Mouse (Mus musculus): ENCODE measurements around the gene Hist1h2bm. TPM values are rescaled to one million over a fixed set of nuclear protein-coding genes. Genes with fewer than 3 reads are reported as not detected.
"Not testable (repeated sequence)": the region's sequence is repeated elsewhere in the genome, so short reads cannot be mapped to it uniquely, and the experiment has no call there.

The Hist1h2bm gene
- polyA plus RNA-seq, 1 experiment from 2014 or later, result 6.8 TPM

GRCm38 (mm10) chr13:21722993-21723836 is 1.4 kb downstream of the Hist1h2bm start:
- no peaks in the 10 kb centered on the region for H3K36me3 ChIP-seq (ENCODE audit: control insufficient read depth, insufficient read depth, low read length)
- ATAC-seq (ENCODE audit: low FRiP score, low TSS enrichment), result no peak
- H3K4me1 ChIP-seq (ENCODE audit: control insufficient read depth, insufficient read depth, low read length), result peaks cover 15% of the 10 kb centered on the region; the same call in 1 of the 2 replicates
- no peaks in the 10 kb centered on the region for H3K9me3 ChIP-seq (ENCODE audit: control insufficient read depth, low read length)
- H3K4me2 ChIP-seq (replicated peaks; ENCODE audit: low read depth, low read length), result peak overlapping the region; percentile 36
- H3K4me3 ChIP-seq (ENCODE audit: low read length), result no peak overlapping the region
- peak overlapping the region; percentile 57; the same call in 1 of the 2 replicates for H3K27ac ChIP-seq (ENCODE audit: low read depth, low read length)
- H3K27me3 ChIP-seq (ENCODE audit: control insufficient read depth, insufficient read depth, low read length), result no peaks in the 10 kb centered on the region
- peak overlapping the region; percentile 66; the same call in 1 of the 2 replicates for H3K9ac ChIP-seq (ENCODE audit: low read depth, low read length)
- 27% methylated on average over 5 of the region's 5 CpGs for WGBS

GRCm38 (mm10) chr13:21727948-21728572 is 6.2 kb downstream of the Hist1h2bm start:
- Histone ChIP-seq H3K27ac (ENCODE audit: low read depth, low read length) (no peak overlapping the region), H3K4me3 (ENCODE audit: low read length) (no peak overlapping the region), H3K9ac (ENCODE audit: low read depth, low read length) (no peak overlapping the region), H3K4me1 (ENCODE audit: control insufficient read depth, insufficient read depth, low read length) (0 out of 2 replicates have a peak, but pooled peaks cover 2% of the 10 kb centered on the region), H3K27me3 (ENCODE audit: control insufficient read depth, insufficient read depth, low read length) (no peaks in the 10 kb centered on the region), H3K9me3 (ENCODE audit: control insufficient read depth, low read length) (no peaks in the 10 kb centered on the region), H3K36me3 (ENCODE audit: control insufficient read depth, insufficient read depth, low read length) (no peaks in the 10 kb centered on the region), H3K4me2 (replicated peaks; ENCODE audit: low read depth, low read length) (no peak overlapping the region)
- WGBS, result 32% methylated on average over 9 of the region's 11 CpGs
- no peak for ATAC-seq (ENCODE audit: low FRiP score, low TSS enrichment)

GRCm38 (mm10) chr13:21729544-21729943 is 7.7 kb downstream of the Hist1h2bm start:
- WGBS, result 39% methylated on average over 1 of the region's 1 CpGs
- H3K27me3 ChIP-seq (ENCODE audit: control insufficient read depth, insufficient read depth, low read length), result no peaks in the 10 kb centered on the region
- H3K4me2 ChIP-seq (replicated peaks; ENCODE audit: low read depth, low read length), result no peak overlapping the region
- no peak for ATAC-seq (ENCODE audit: low FRiP score, low TSS enrichment)
- H3K4me3 ChIP-seq (ENCODE audit: low read length), result no peak overlapping the region
- H3K27ac ChIP-seq (ENCODE audit: low read depth, low read length), result no peak overlapping the region
- 0 out of 2 replicates have a peak, but pooled peaks cover 2% of the 10 kb centered on the region for H3K4me1 ChIP-seq (ENCODE audit: control insufficient read depth, insufficient read depth, low read length)
- H3K36me3 ChIP-seq (ENCODE audit: control insufficient read depth, insufficient read depth, low read length), result no peaks in the 10 kb centered on the region
- H3K9ac ChIP-seq (ENCODE audit: low read depth, low read length), result no peak overlapping the region
- no peaks in the 10 kb centered on the region for H3K9me3 ChIP-seq (ENCODE audit: control insufficient read depth, low read length)

GRCm38 (mm10) chr13:21733466-21733865 is 11.6 kb downstream of the Hist1h2bm start:
- no peak overlapping the region for H3K4me3 ChIP-seq (ENCODE audit: low read length)
- 64% methylated on average over 5 of the region's 5 CpGs for WGBS
- no peak overlapping the region for H3K4me2 ChIP-seq (replicated peaks; ENCODE audit: low read depth, low read length)
- peak overlapping the region; percentile 91 for H3K27ac ChIP-seq (ENCODE audit: low read depth, low read length)
- peak; percentile 38 for ATAC-seq (ENCODE audit: low FRiP score, low TSS enrichment)
- no peaks in the 10 kb centered on the region for H3K4me1 ChIP-seq (ENCODE audit: control insufficient read depth, insufficient read depth, low read length)
- no peak overlapping the region for H3K9ac ChIP-seq (ENCODE audit: low read depth, low read length)
- no peaks in the 10 kb centered on the region for H3K9me3 ChIP-seq (ENCODE audit: control insufficient read depth, low read length)
- H3K36me3 ChIP-seq (ENCODE audit: control insufficient read depth, insufficient read depth, low read length), result no peaks in the 10 kb centered on the region
- no peaks in the 10 kb centered on the region for H3K27me3 ChIP-seq (ENCODE audit: control insufficient read depth, insufficient read depth, low read length)

GRCm38 (mm10) chr13:21734010-21734905 is 12.4 kb downstream of the Hist1h2bm start:
- peak overlapping the region; percentile 91 for H3K27ac ChIP-seq (ENCODE audit: low read depth, low read length)
- H3K36me3 ChIP-seq (ENCODE audit: control insufficient read depth, insufficient read depth, low read length), result no peaks in the 10 kb centered on the region
- no peaks in the 10 kb centered on the region for H3K4me1 ChIP-seq (ENCODE audit: control insufficient read depth, insufficient read depth, low read length)
- H3K4me3 ChIP-seq (ENCODE audit: low read length), result peak overlapping the region; percentile 58
- H3K27me3 ChIP-seq (ENCODE audit: control insufficient read depth, insufficient read depth, low read length), result no peaks in the 10 kb centered on the region
- peak; percentile 81 for ATAC-seq (ENCODE audit: low FRiP score, low TSS enrichment)
- H3K9ac ChIP-seq (ENCODE audit: low read depth, low read length), result peak overlapping the region; percentile 74
- peak overlapping the region; percentile 44 for H3K4me2 ChIP-seq (replicated peaks; ENCODE audit: low read depth, low read length)
- under 1% methylated on average over 21 of the region's 21 CpGs for WGBS
- H3K9me3 ChIP-seq (ENCODE audit: control insufficient read depth, low read length), result no peaks in the 10 kb centered on the region

- under 1% methylated on average over 40 of the region's 56 CpGs for WGBS
- H3K27me3 ChIP-seq (ENCODE audit: control insufficient read depth, insufficient read depth, low read length); H3K36me3 ChIP-seq (ENCODE audit: control insufficient read depth, insufficient read depth, low read length); H3K9me3 ChIP-seq (ENCODE audit: control insufficient read depth, low read length); H3K4me1 ChIP-seq (ENCODE audit: control insufficient read depth, insufficient read depth, low read length): not testable (repeated sequence)
- Histone ChIP-seq H3K27ac (ENCODE audit: low read depth, low read length) (peak within 1 kb of the TSS; percentile 91), H3K9ac (ENCODE audit: low read depth, low read length) (peak within 1 kb of the TSS; percentile 74), H3K4me3 (ENCODE audit: low read length) (peak within 1 kb of the TSS; percentile 58), H3K4me2 (replicated peaks; ENCODE audit: low read depth, low read length) (peak within 1 kb of the TSS; percentile 44)
- ATAC-seq (ENCODE audit: low FRiP score, low TSS enrichment), result peak; percentile 93
These were observed 13.3 kb downstream of the Hist1h2bm start, which contains the start of gene Hist1h4j for GRCm38 (mm10) chr13:21734906-21735767. Gene Hist1h4j, plus strand, starts transcription at chr13:21735064.

GRCm38 (mm10) chr13:21745006-21745405 is 23.2 kb downstream of the Hist1h2bm start:
- Histone ChIP-seq H3K9ac (ENCODE audit: low read depth, low read length) (no peak overlapping the region), H3K4me3 (ENCODE audit: low read length) (no peak overlapping the region), H3K4me2 (replicated peaks; ENCODE audit: low read depth, low read length) (no peak overlapping the region), H3K36me3 (ENCODE audit: control insufficient read depth, insufficient read depth, low read length) (no peaks in the 10 kb centered on the region), H3K9me3 (ENCODE audit: control insufficient read depth, low read length) (no peaks in the 10 kb centered on the region), H3K27me3 (ENCODE audit: control insufficient read depth, insufficient read depth, low read length) (no peaks in the 10 kb centered on the region), H3K4me1 (ENCODE audit: control insufficient read depth, insufficient read depth, low read length) (peaks cover 6% of the 10 kb centered on the region; the same call in 1 of the 2 replicates), H3K27ac (ENCODE audit: low read depth, low read length) (no peak overlapping the region)
- WGBS, result 73% methylated on average over 1 of the region's 1 CpGs
- no peak for ATAC-seq (ENCODE audit: low FRiP score, low TSS enrichment)
